Mouse (Mus musculus) neural tube, embryonic 12.5 days (tissue): ENCODE measurements around the gene Gmeb1. TPM values are rescaled to one million over a fixed set of nuclear protein-coding genes. Genes with fewer than 3 reads are reported as not detected.

Experiments
- ATAC-seq: fragments of 200-750 bp; cut with Nextera tagmentation; 2 replicates; pipeline ENCODE4 v1.8.0; 2017; ENCODE audit warnings: low read depth, mild to moderate bottlenecking, moderate TSS enrichment, moderate library complexity; ENCODE audit not compliant: low FRiP score
- H3K27ac ChIP-seq: fragments of 300-500 bp; sonication (generic); 2 replicates; pipeline ENCODE4 v1.5.1; 2016
- H3K27me3 ChIP-seq: fragments of 300-500 bp; sonication (generic); replicated peaks from 2 replicates; pipeline ENCODE4 v1.6.1; 2016; ENCODE audit warnings: mild to moderate bottlenecking
- H3K36me3 ChIP-seq: fragments of 300-500 bp; sonication (generic); 2 replicates; pipeline ENCODE4 v1.6.1; 2016; ENCODE audit warnings: mild to moderate bottlenecking
- H3K4me1 ChIP-seq: fragments of 300-500 bp; sonication (generic); 2 replicates; pipeline ENCODE4 v1.6.1; 2016
- H3K4me2 ChIP-seq: fragments of 300-500 bp; sonication (generic); replicated peaks from 2 replicates; pipeline ENCODE4 v1.6.1; 2016; ENCODE audit warnings: mild to moderate bottlenecking
- H3K4me3 ChIP-seq: fragments of 300-500 bp; sonication (generic); 2 replicates; pipeline ENCODE4 v1.5.1; 2016
- H3K9ac ChIP-seq: fragments of 300-500 bp; sonication (generic); 2 replicates; pipeline ENCODE4 v1.6.1; 2016; ENCODE audit warnings: mild to moderate bottlenecking
- H3K9me3 ChIP-seq: fragments of 300-500 bp; sonication (generic); 2 replicates; pipeline ENCODE4 v1.6.1; 2016; ENCODE audit warnings: mild to moderate bottlenecking
- WGBS: fragments of 180-500 bp; shearing (Covaris S2); methylation state at CpG from one replicate; pipeline ENCODE4 v1.1.7; 2016; 5-methylcytosine and 5-hydroxymethylcytosine counted together
- polyA plus RNA-seq: library from polyadenylated mRNA; unstranded; fragments of >200 nt; fragmentation: Nextera tagmentation; extraction: Ambion mirVana; gene quantifications from 2 replicates; pipeline ENCODE4 v1.2.1, GENCODE M21; 2016

Gmeb1 gene
- polyA plus RNA-seq, 1 experiment from 2014 or later, result 41.9 TPM

- H3K9me3 ChIP-seq, result no peaks in the 10 kb centered on the region
- H3K4me2 ChIP-seq, result no peak overlapping the region
- H3K27me3 ChIP-seq, result no peaks in the 10 kb centered on the region
- WGBS, result 17% methylated on average over 6 of the region's 6 CpGs
- H3K9ac ChIP-seq, result no peak overlapping the region
- no peak overlapping the region for H3K27ac ChIP-seq
- no peaks in the 10 kb centered on the region for H3K36me3 ChIP-seq
- no peak for ATAC-seq
- peaks cover 6% of the 10 kb centered on the region; the same call in 1 of the 2 replicates for H3K4me1 ChIP-seq
- H3K4me3 ChIP-seq, result no peak overlapping the region
These were observed 7.7 kb upstream of the Gmeb1 start for GRCm38 (mm10) chr4:132268871-132269739.

GRCm38 (mm10) chr4:132266835-132267349 lies 5.5 kb upstream of the Gmeb1 start:
- 0 out of 2 replicates have a peak, but pooled peaks cover 2% of the 10 kb centered on the region for H3K4me1 ChIP-seq
- no peaks in the 10 kb centered on the region for H3K36me3 ChIP-seq
- H3K27me3 ChIP-seq, result no peaks in the 10 kb centered on the region
- no peaks in the 10 kb centered on the region for H3K9me3 ChIP-seq
- 85% methylated on average over 3 of the region's 3 CpGs for WGBS
- H3K9ac ChIP-seq, result no peak overlapping the region
- no peak overlapping the region for H3K4me2 ChIP-seq
- ATAC-seq, result no peak
- no peak overlapping the region for H3K4me3 ChIP-seq
- H3K27ac ChIP-seq, result no peak overlapping the region

GRCm38 (mm10) chr4:132263313-132263712 lies 1.9 kb upstream of the Gmeb1 start:
- Histone ChIP-seq H3K4me3 (no peak overlapping the region), H3K27ac (no peak overlapping the region), H3K4me1 (peaks cover 15% of the 10 kb centered on the region), H3K9ac (no peak overlapping the region), H3K36me3 (no peaks in the 10 kb centered on the region), H3K27me3 (no peaks in the 10 kb centered on the region), H3K9me3 (no peaks in the 10 kb centered on the region), H3K4me2 (no peak overlapping the region)
- no peak for ATAC-seq
- 94% methylated on average over 7 of the region's 7 CpGs for whole genome bisulfite sequencing

GRCm38 (mm10) chr4:132262358-132262616 lies 885 bp upstream of the Gmeb1 start:
- H3K9me3 ChIP-seq, result no peaks in the 10 kb centered on the region
- no peak overlapping the region for H3K9ac ChIP-seq
- WGBS, result 86% methylated on average over 5 of the region's 5 CpGs
- H3K4me3 ChIP-seq, result no peak overlapping the region
- no peaks in the 10 kb centered on the region for H3K27me3 ChIP-seq
- peak overlapping the region; percentile 57; the same call in 1 of the 2 replicates for H3K4me2 ChIP-seq
- H3K36me3 ChIP-seq, result 0 out of 2 replicates have a peak, but pooled peaks cover 2% of the 10 kb centered on the region
- H3K4me1 ChIP-seq, result peaks cover 15% of the 10 kb centered on the region
- no peak overlapping the region for H3K27ac ChIP-seq
- no peak for ATAC-seq

- Histone ChIP-seq H3K4me1 (peaks cover 15% of the 10 kb centered on the region), H3K4me2 (peak overlapping the region; percentile 71), H3K4me3 (peak overlapping the region; percentile 91), H3K9me3 (no peaks in the 10 kb centered on the region), H3K9ac (peak overlapping the region; percentile 97), H3K36me3 (0 out of 2 replicates have a peak, but pooled peaks cover 2% of the 10 kb centered on the region), H3K27me3 (no peaks in the 10 kb centered on the region), H3K27ac (peak overlapping the region; percentile 79)
- WGBS, result 3% methylated on average over 40 of the region's 64 CpGs
- ATAC-seq, result peak; percentile 61
These were observed 710 bp downstream of the Gmeb1 start for GRCm38 (mm10) chr4:132260404-132261379.

GRCm38 (mm10) chr4:132259248-132259647 lies 2.2 kb downstream of the Gmeb1 start:
- no peak overlapping the region for H3K4me3 ChIP-seq
- H3K4me2 ChIP-seq, result peak overlapping the region; percentile 71
- H3K9me3 ChIP-seq, result no peaks in the 10 kb centered on the region
- no peak overlapping the region for H3K27ac ChIP-seq
- peaks cover 15% of the 10 kb centered on the region for H3K4me1 ChIP-seq
- no peaks in the 10 kb centered on the region for H3K27me3 ChIP-seq
- 0 out of 2 replicates have a peak, but pooled peaks cover 2% of the 10 kb centered on the region for H3K36me3 ChIP-seq
- WGBS, result 87% methylated on average over 4 of the region's 4 CpGs
- no peak for ATAC-seq
- H3K9ac ChIP-seq, result no peak overlapping the region

GRCm38 (mm10) chr4:132256384-132256783 lies 5.0 kb downstream of the Gmeb1 start:
- no peak overlapping the region for H3K4me2 ChIP-seq
- 89% methylated on average over 3 of the region's 3 CpGs for WGBS

GRCm38 (mm10) chr4:132254986-132255385 lies 6.4 kb downstream of the Gmeb1 start:
- Histone ChIP-seq H3K9ac (no peak overlapping the region), H3K4me1 (peaks cover 9% of the 10 kb centered on the region), H3K27me3 (no peaks in the 10 kb centered on the region), H3K4me3 (no peak overlapping the region), H3K27ac (no peak overlapping the region), H3K4me2 (no peak overlapping the region), H3K36me3 (peaks cover 19% of the 10 kb centered on the region), H3K9me3 (no peaks in the 10 kb centered on the region)
- no peak for ATAC-seq
- 81% methylated on average over 3 of the region's 3 CpGs for WGBS

More at GRCm38 (mm10) chr4:132256384-132256783, 5.0 kb downstream of the Gmeb1 start:
- no peak overlapping the region for H3K27ac ChIP-seq
- H3K9ac ChIP-seq, result no peak overlapping the region
- H3K4me3 ChIP-seq, result no peak overlapping the region
- H3K9me3 ChIP-seq, result no peaks in the 10 kb centered on the region
- H3K27me3 ChIP-seq, result no peaks in the 10 kb centered on the region
- peaks cover 6% of the 10 kb centered on the region; the same call in 1 of the 2 replicates for H3K36me3 ChIP-seq
- no peak for ATAC-seq
- H3K4me1 ChIP-seq, result peaks cover 13% of the 10 kb centered on the region

GRCm38 (mm10) chr4:132253622-132254021 lies 7.8 kb downstream of the Gmeb1 start:
- Histone ChIP-seq H3K36me3 (peaks cover 28% of the 10 kb centered on the region), H3K4me2 (no peak overlapping the region), H3K4me1 (no peaks in the 10 kb centered on the region), H3K9ac (no peak overlapping the region), H3K4me3 (no peak overlapping the region), H3K27me3 (no peaks in the 10 kb centered on the region), H3K27ac (no peak overlapping the region), H3K9me3 (no peaks in the 10 kb centered on the region)
- ATAC-seq, result no peak
- 80% methylated on average over 2 of the region's 2 CpGs for WGBS

GRCm38 (mm10) chr4:132253128-132253527 lies 8.3 kb downstream of the Gmeb1 start:
- H3K4me2 ChIP-seq, result no peak overlapping the region
- H3K27me3 ChIP-seq, result no peaks in the 10 kb centered on the region
- no peak for ATAC-seq
- no peaks in the 10 kb centered on the region for H3K9me3 ChIP-seq
- H3K4me3 ChIP-seq, result no peak overlapping the region
- 90% methylated on average over 8 of the region's 8 CpGs for WGBS
- H3K36me3 ChIP-seq, result peaks cover 32% of the 10 kb centered on the region
- H3K27ac ChIP-seq, result no peak overlapping the region
- no peak overlapping the region for H3K9ac ChIP-seq
- H3K4me1 ChIP-seq, result no peaks in the 10 kb centered on the region

GRCm38 (mm10) chr4:132251596-132251995 lies 9.8 kb downstream of the Gmeb1 start:
- ATAC-seq, result no peak
- H3K4me3 ChIP-seq, result no peak overlapping the region
- no peaks in the 10 kb centered on the region for H3K27me3 ChIP-seq
- H3K4me2 ChIP-seq, result no peak overlapping the region
- H3K9me3 ChIP-seq, result no peaks in the 10 kb centered on the region
- peaks cover 32% of the 10 kb centered on the region for H3K36me3 ChIP-seq
- no peak overlapping the region for H3K27ac ChIP-seq
- 94% methylated on average over 9 of the region's 9 CpGs for WGBS
- no peak overlapping the region for H3K9ac ChIP-seq
- no peaks in the 10 kb centered on the region for H3K4me1 ChIP-seq

- Histone ChIP-seq H3K9me3 (no peaks in the 10 kb centered on the region), H3K9ac (no peak overlapping the region), H3K27me3 (no peaks in the 10 kb centered on the region), H3K4me1 (no peaks in the 10 kb centered on the region), H3K4me3 (no peak overlapping the region), H3K4me2 (no peak overlapping the region), H3K27ac (no peak overlapping the region), H3K36me3 (peaks cover 52% of the 10 kb centered on the region)
- no peak for ATAC-seq
- 85% methylated on average over 5 of the region's 5 CpGs for WGBS
These were observed 13.9 kb downstream of the Gmeb1 start for GRCm38 (mm10) chr4:132247451-132247997.
